Mouse (Mus musculus) brain, adult 2 months (tissue): ENCODE measurements around the gene Abcb11.

Experiments used
- DNase-seq: peaks from one replicate; pipeline ENCODE4 v3.0.0; 2011; ENCODE audit warnings: low read depth, low spot score

Abcb11 gene

DNA sequence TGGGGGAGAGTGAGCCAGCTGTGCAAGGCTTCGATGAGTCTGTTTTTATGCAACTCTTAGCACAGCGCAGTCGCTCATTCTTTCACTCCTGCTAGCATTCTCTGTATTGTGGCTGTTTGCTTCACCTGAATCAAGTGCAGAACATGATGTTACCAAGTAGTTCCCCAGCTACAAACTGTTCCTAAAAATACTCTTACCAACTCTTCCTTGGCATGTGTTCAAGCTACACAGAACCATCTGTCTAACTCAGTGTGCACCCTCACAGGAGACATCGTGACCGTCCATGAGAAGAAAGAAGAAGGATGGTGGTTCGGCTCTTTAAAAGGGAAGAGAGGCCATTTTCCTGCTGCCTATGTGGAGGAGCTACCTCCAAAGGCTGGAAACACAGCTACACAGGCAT is 153.7 kb downstream of the Abcb11 start:
- DNase-seq: peak; percentile 83
